Mouse (Mus musculus) G1E (cell line): Measurements from ENCODE around the gene Cyth1. TPM values are rescaled to one million over a fixed set of nuclear protein-coding genes. Genes with fewer than 3 reads are reported as not detected.

Experiments used
- ATAC-seq: 2 replicates; pipeline ENCODE4 v1.8.0; 2016; ENCODE audit warnings: mild to moderate bottlenecking; ENCODE audit not compliant: insufficient number of reproducible peaks, poor library complexity, low FRiP score, severe bottlenecking; ENCODE audit errors: extremely low read depth
- DNase-seq: peaks from one replicate; pipeline ENCODE4 v3.0.0; 2012; ENCODE audit warnings: low spot score
- H3K27me3 ChIP-seq: 2 replicates; pipeline ENCODE4 v1.6.1; 2012; ENCODE audit warnings: mild to moderate bottlenecking, low read length, inconsistent platforms; ENCODE audit not compliant: insufficient read depth
- H3K36me3 ChIP-seq: replicated peaks from 2 replicates; pipeline ENCODE3; 2012; ENCODE audit warnings: mild to moderate bottlenecking, inconsistent platforms
- H3K4me1 ChIP-seq: 2 replicates; pipeline ENCODE4 v1.6.1; 2012; ENCODE audit warnings: low read depth, low read length, inconsistent platforms, mixed read lengths; ENCODE audit not compliant: insufficient read depth
- H3K4me3 ChIP-seq: 2 replicates; pipeline ENCODE4 v1.5.1; 2012; ENCODE audit warnings: low read depth, mild to moderate bottlenecking, inconsistent platforms, low read length, moderate library complexity, mixed read lengths
- H3K9me3 ChIP-seq: replicated peaks from 2 replicates; pipeline ENCODE4 v1.6.1; 2012; ENCODE audit warnings: inconsistent platforms
- CTCF ChIP-seq: IDR thresholded peaks from 2 replicates; pipeline ENCODE4 v1.5.1; 2012; ENCODE audit warnings: low read depth, low read length, inconsistent platforms, mixed read lengths
- GATA1 ChIP-seq: IDR thresholded peaks from 2 replicates; pipeline ENCODE4 v1.6.1; 2012; ENCODE audit warnings: borderline replicate concordance, low read length, inconsistent platforms, mixed read lengths
- GATA2 ChIP-seq: IDR thresholded peaks from 2 replicates; pipeline ENCODE4 v1.6.1; 2012; ENCODE audit warnings: low read depth, low read length, inconsistent platforms, borderline replicate concordance
- POLR2AphosphoS5 ChIP-seq: IDR thresholded peaks from 2 replicates; pipeline ENCODE4 v1.6.1; 2012; ENCODE audit warnings: low read depth, low read length, inconsistent platforms; ENCODE audit not compliant: insufficient replicate concordance
- TAL1 ChIP-seq: conservative IDR thresholded peaks from 2 replicates; pipeline ENCODE4 v1.6.1; 2012; ENCODE audit warnings: low read depth, low read length, inconsistent platforms, mixed read lengths
- polyA plus RNA-seq: library from polyadenylated mRNA; stranded (reverse); fragments of >175 nt; gene quantifications from 2 replicates; pipeline ENCODE4 v1.2.3, GENCODE M21; 2012
- total RNA-seq, 2 experiments: library from RNA; stranded (forward) in 1 of 2; stranded (reverse) in 1 of 2; fragments of 200-1000 nt in 1 of 2; fragments of >200 nt in 1 of 2; fragmentation: Nextera tagmentation in 1 of 2; gene quantifications; 2 replicates each; pipeline ENCODE4 v1.2.3; 2014 to 2017

Gene Cyth1
- total and polyA plus RNA-seq, 3 experiments: 3.1 to 7.1 (median 4.0) TPM

GRCm38 (mm10) chr11:118088896-118089295 lies 159.5 kb downstream of the Cyth1 start:
- Histone ChIP-seq H3K27me3 (peaks cover 21% of the 10 kb centered on the region), H3K36me3 (no peaks in the 10 kb centered on the region), H3K4me3 (no peak overlapping the region), H3K4me1 (no peaks in the 10 kb centered on the region), H3K9me3 (peaks cover 4% of the 10 kb centered on the region; the same call in 1 of the 2 replicates)
- ATAC-seq (no peak), DNase-seq (no peak)
- TF ChIP-seq GATA2: no peak
- no peak for TF ChIP-seq CTCF
- TF ChIP-seq POLR2AphosphoS5: no peak
- TF ChIP-seq TAL1: no peak
- TF ChIP-seq GATA1: no peak

- H3K4me1 ChIP-seq: no peaks in the 10 kb centered on the region
- TF ChIP-seq GATA1: no peak
- no peak for TF ChIP-seq TAL1
- no peak for TF ChIP-seq POLR2AphosphoS5
- TF ChIP-seq CTCF: no peak
- TF ChIP-seq GATA2: no peak
- H3K36me3 ChIP-seq: no peaks in the 10 kb centered on the region
- DNase-seq (no peak), ATAC-seq (no peak)
- H3K9me3 ChIP-seq: no peaks in the 10 kb centered on the region
- no peak overlapping the region for H3K4me3 ChIP-seq
- peaks cover 23% of the 10 kb centered on the region for H3K27me3 ChIP-seq
These were observed 162.4 kb downstream of the Cyth1 start for GRCm38 (mm10) chr11:118085961-118086360.

DNA sequence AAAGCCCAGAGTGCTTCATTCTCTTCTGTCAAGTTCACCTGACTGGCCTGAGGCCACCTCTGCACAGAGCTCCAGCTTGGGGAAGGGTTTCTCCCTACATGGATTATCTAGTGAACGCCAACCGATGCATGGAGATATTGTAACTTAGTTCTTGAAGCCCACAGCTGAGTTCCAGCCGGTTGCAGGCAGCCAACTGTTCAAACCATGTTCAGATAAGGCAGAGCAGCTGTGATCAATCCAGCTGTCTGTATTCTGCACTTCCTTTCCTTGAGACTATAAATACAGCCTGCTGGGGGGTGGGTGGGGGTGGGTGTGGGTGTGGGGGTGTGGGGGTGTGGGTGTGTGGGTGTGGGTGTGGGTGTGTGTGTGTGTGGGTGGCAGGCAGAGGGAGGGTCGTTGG lies 163.2 kb downstream of the Cyth1 start:
- ATAC-seq (no peak), DNase-seq (no peak)
- no peak overlapping the region for H3K4me3 ChIP-seq
- H3K36me3 ChIP-seq: no peaks in the 10 kb centered on the region
- no peak for TF ChIP-seq POLR2AphosphoS5
- TF ChIP-seq GATA1: no peak
- no peak for TF ChIP-seq TAL1
- no peak for TF ChIP-seq CTCF
- no peak for TF ChIP-seq GATA2
- no peaks in the 10 kb centered on the region for H3K4me1 ChIP-seq
- peaks cover 25% of the 10 kb centered on the region for H3K27me3 ChIP-seq
- no peaks in the 10 kb centered on the region for H3K9me3 ChIP-seq

DNA sequence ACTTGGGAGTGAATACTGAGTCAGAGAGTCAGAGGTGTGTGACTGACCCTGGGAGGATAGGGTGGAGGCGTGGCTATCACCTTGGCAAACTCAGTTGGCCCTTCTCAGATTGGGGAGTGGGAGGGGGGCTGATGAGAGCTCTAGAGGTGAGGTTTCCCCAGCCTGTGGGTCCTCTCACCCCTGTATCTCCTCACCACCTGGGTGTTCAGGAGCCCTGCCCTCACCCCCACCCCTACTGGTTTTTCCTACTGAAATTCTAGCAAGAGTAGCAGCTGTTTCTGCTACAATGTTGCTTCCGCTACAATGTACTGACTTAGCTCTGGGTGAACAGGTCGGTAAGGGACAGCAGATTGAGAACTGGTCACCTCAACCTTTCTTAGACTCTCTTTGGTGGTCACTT lies 164.1 kb downstream of the Cyth1 start:
- Histone ChIP-seq H3K4me3 (no peak overlapping the region), H3K4me1 (no peaks in the 10 kb centered on the region), H3K27me3 (peaks cover 28% of the 10 kb centered on the region), H3K9me3 (no peaks in the 10 kb centered on the region), H3K36me3 (no peaks in the 10 kb centered on the region)
- DNase-seq (no peak), ATAC-seq (no peak)
- TF ChIP-seq CTCF (no peak), TAL1 (no peak), GATA2 (no peak), POLR2AphosphoS5 (no peak), GATA1 (no peak)

GRCm38 (mm10) chr11:118083811-118084210 lies 164.6 kb downstream of the Cyth1 start:
- H3K27me3 ChIP-seq: peaks cover 28% of the 10 kb centered on the region
- H3K4me1 ChIP-seq: no peaks in the 10 kb centered on the region
- no peak for DNase-seq
- TF ChIP-seq GATA1: no peak
- no peak for TF ChIP-seq POLR2AphosphoS5
- TF ChIP-seq CTCF: peak; percentile 51
- no peak for TF ChIP-seq TAL1
- TF ChIP-seq GATA2: no peak
- H3K4me3 ChIP-seq: no peak overlapping the region
- H3K36me3 ChIP-seq: no peaks in the 10 kb centered on the region
- no peaks in the 10 kb centered on the region for H3K9me3 ChIP-seq
- ATAC-seq: no peak

DNA sequence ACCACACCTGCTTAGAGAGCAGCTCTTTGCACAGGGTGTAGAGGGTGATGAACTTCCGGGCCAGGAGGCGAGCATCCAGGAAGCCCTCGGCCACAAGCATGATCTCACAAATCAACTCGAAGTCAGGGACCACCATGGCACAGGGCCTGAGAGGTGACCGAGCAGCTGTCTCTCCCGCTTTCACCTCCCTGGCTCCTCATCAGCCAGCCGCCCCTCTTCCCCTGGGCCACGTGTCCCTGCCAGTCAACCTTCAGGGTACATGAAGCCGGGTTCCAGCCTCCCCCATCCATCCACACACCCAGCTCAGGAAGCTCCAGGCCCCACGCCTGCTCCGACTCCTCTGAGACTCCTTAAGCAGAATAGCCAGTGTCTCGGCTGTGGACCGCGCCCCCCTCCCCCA lies 166.1 kb downstream of the Cyth1 start:
- Histone ChIP-seq H3K4me1 (no peaks in the 10 kb centered on the region), H3K9me3 (no peaks in the 10 kb centered on the region), H3K27me3 (peaks cover 28% of the 10 kb centered on the region), H3K4me3 (no peak overlapping the region), H3K36me3 (no peaks in the 10 kb centered on the region)
- TF ChIP-seq GATA2 (no peak), GATA1 (no peak), CTCF (no peak), POLR2AphosphoS5 (no peak), TAL1 (no peak)
- ATAC-seq (no peak), DNase-seq (no peak)

Other genes with a start within 250 kb of the Cyth1 start
- not detected in 2 replicates for gene Dnah17, start 118.0 kb downstream of the Cyth1 start, total RNA-seq (2014; fragmentation: Nextera tagmentation)
- gene Dnah17, start 118.0 kb downstream of the Cyth1 start, total RNA-seq (2017): 0.11 TPM in 1 of 2 replicates, not detected in the other
- not detected in 2 replicates for gene Dnah17, start 118.0 kb downstream of the Cyth1 start, polyA plus RNA-seq
- 27.1 and 36.5 TPM in 2 replicates for gene Usp36, start 41.7 kb upstream of the Cyth1 start, total RNA-seq (2014; fragmentation: Nextera tagmentation)
- gene Usp36, start 41.7 kb upstream of the Cyth1 start, total RNA-seq (2017): 6.2 and 8.0 TPM in 2 replicates
- 55.1 and 60.6 TPM in 2 replicates for gene Usp36, start 41.7 kb upstream of the Cyth1 start, polyA plus RNA-seq
- gene Cep295nl, start 93.9 kb upstream of the Cyth1 start, total RNA-seq (2014; fragmentation: Nextera tagmentation): not detected in 2 replicates
- 0.11 TPM in 1 of 2 replicates, not detected in the other for gene Cep295nl, start 93.9 kb upstream of the Cyth1 start, total RNA-seq (2017)
- gene Cep295nl, start 93.9 kb upstream of the Cyth1 start, polyA plus RNA-seq: not detected in 2 replicates
- not detected in 2 replicates for gene Timp2, start 107.1 kb upstream of the Cyth1 start, total RNA-seq (2014; fragmentation: Nextera tagmentation)
- gene Timp2, start 107.1 kb upstream of the Cyth1 start, total RNA-seq (2017): 0.06 TPM in 1 of 2 replicates, not detected in the other
- not detected in 2 replicates for gene Timp2, start 107.1 kb upstream of the Cyth1 start, polyA plus RNA-seq
- gene Lgals3bp, start 153.5 kb upstream of the Cyth1 start, total RNA-seq (2014; fragmentation: Nextera tagmentation): 8.1 and 8.4 TPM in 2 replicates
- gene Lgals3bp, start 153.5 kb upstream of the Cyth1 start, total RNA-seq (2017): 24.5 and 25.7 TPM in 2 replicates
- 9.0 and 9.5 TPM in 2 replicates for gene Lgals3bp, start 153.5 kb upstream of the Cyth1 start, polyA plus RNA-seq
- gene Cant1, start 170.5 kb upstream of the Cyth1 start, total RNA-seq (2014; fragmentation: Nextera tagmentation): 16.4 and 16.5 TPM in 2 replicates
- gene Cant1, start 170.5 kb upstream of the Cyth1 start, total RNA-seq (2017): 14.9 and 16.4 TPM in 2 replicates
- gene Cant1, start 170.5 kb upstream of the Cyth1 start, polyA plus RNA-seq: 47.2 and 64.3 TPM in 2 replicates
- not detected in 2 replicates for gene C1qtnf1, start 179.6 kb upstream of the Cyth1 start, total RNA-seq (2014; fragmentation: Nextera tagmentation)
- gene C1qtnf1, start 179.6 kb upstream of the Cyth1 start, total RNA-seq (2017): 0.11 TPM in 1 of 2 replicates, not detected in the other
- not detected in 2 replicates for gene C1qtnf1, start 179.6 kb upstream of the Cyth1 start, polyA plus RNA-seq
- 3.8 and 4.4 TPM in 2 replicates for gene Engase, start 228.2 kb upstream of the Cyth1 start, total RNA-seq (2014; fragmentation: Nextera tagmentation)
- gene Engase, start 228.2 kb upstream of the Cyth1 start, total RNA-seq (2017): 4.1 and 4.3 TPM in 2 replicates
- gene Engase, start 228.2 kb upstream of the Cyth1 start, polyA plus RNA-seq: 25.2 and 27.9 TPM in 2 replicates